Mouse (Mus musculus) right cerebral cortex, adult 18-20 months (tissue): ENCODE results near the gene Fam47c.

Experiments used
- DNase-seq: peaks from one replicate; pipeline ENCODE4 v3.0.0; 2022; ENCODE audit warnings: mixed read lengths

Gene Fam47c

GRCm38 (mm10) chrX:78737463-78737862 is at the start of gene Fam47c:
Gene Fam47c (plus strand): TSS chrX:78737763.
- DNase-seq, result no peak

- DNase-seq, result no peak
Measured at GRCm38 (mm10) chrX:78769408-78769807, 31.8 kb downstream of the Fam47c start.

- DNase-seq, result peak; percentile 5
Measured at GRCm38 (mm10) chrX:78777078-78777477, 39.5 kb downstream of the Fam47c start.
